Mouse (Mus musculus) ovary, postnatal 36 days (tissue): ENCODE measurements around the gene Gab3.

Experiments
- DNase-seq: peaks from one replicate; pipeline ENCODE4 v3.0.0; 2022; ENCODE audit warnings: low spot score, mixed read lengths

Gene Gab3

GRCm38 (mm10) chrX:75084774-75085508 is at the start of gene Gab3:
TSS of gene Gab3 (minus strand) at chrX:75085458.
- DNase-seq: peak; percentile 51

DNA sequence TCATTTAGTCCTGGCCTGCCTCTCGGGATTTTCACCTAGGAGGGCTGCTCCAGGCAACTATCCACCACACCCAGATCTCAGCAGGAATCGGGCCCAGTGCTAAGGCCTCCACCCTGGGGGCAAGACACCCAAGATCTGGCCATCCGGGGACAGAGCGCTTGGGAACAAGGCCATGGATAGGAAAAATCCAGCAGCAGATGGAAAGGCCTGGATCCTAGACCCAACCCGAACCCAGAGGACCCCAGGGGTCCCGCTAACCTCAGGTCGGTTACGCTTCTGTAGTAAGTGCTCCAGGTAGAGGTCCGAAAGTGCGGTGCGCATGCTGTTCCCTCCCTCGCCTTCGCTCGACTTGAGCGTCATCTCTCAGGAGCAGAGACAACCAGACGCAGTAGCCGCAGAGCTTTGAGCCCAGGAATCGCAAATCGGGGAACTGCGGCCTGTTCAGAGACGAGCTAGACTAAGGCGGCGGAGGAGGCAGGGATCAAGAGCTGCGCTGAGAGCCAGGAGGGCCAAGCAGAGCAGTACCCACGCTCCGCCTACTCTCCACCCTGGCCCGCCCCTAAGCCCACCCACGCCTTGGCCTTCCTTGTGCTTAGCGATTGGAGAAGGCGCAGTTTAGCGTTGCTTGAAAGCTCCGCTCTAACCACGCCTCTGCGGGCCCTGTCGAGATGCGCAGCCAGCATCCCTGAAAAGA is 45.4 kb upstream of the Gab3 start, which contains the start of gene Mpp1:
Gene Mpp1, minus strand, starts transcription at position 550 of the 694 bp plus-strand sequence.
- peak; percentile 78 for DNase-seq

DNA sequence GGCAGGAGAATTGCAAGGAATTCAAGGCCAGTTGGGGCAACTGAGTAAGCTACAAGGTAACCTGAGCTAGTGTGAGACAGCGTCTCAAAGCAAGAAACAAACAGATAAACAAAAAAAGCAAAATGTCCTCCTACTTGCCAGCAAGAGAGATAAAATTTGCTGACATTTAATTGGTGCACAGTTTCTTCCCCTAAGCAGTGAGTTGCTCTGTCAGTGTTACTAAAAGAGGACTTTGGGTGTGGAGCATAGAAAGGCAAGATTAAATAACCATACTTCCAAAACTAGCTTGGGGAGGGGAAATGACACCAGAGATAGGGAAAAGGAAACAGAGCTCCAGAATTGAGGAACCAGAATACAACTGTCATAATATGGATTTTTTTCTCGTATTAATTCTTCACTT is 44.2 kb upstream of the Gab3 start:
- no peak for DNase-seq

DNA sequence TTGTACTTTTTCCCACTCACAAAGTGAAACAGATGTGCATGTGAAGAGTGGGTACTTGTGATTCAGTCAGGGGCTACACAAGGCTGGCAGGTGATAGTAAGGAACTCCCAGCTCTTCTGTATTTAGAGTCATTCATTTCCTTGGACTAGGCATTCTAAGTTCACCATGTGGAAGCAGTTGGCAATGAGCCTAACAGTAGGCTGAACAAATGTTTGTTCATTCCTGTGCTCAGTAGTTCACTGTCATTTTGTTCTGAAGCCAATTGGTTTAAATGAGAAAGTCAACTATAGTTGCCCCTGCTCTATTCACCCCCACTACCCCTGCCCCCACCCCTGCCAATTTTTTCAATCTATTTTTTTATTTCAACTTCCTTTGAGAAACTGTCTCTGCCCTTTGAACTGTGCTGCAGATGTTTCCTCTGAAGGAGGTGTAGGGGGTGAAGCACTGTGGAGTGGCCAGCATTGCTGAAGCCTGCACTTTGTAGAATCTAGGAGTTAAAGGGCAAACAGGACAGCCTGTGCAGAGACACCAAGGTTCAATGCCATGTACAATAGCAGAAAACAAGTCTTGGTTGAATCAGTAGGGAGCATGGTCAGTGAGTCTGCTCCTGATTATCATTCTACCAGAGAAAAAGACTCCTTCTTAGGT is 43.2 kb upstream of the Gab3 start:
- no peak for DNase-seq

GRCm38 (mm10) chrX:75126893-75127292 is 41.6 kb upstream of the Gab3 start:
- no peak for DNase-seq

DNA sequence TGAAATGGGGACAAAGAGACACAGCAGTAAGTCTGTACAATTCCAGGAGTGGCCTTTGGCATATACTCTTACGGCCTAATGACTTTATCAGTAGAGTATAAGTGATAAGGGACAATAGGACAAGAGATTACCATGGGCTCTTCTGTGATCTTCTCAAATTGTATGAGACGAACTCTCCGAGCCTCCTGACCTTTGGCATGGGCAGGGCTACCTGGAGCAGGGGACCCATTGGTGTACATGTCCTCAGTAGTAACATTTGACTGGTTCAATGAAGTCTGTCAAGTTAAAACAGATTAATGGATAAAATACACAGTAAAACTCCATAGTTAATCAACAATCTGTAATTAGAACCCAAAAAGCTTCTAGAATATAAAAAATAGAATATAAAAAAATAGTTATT is 40.3 kb upstream of the Gab3 start:
- no peak for DNase-seq

DNA sequence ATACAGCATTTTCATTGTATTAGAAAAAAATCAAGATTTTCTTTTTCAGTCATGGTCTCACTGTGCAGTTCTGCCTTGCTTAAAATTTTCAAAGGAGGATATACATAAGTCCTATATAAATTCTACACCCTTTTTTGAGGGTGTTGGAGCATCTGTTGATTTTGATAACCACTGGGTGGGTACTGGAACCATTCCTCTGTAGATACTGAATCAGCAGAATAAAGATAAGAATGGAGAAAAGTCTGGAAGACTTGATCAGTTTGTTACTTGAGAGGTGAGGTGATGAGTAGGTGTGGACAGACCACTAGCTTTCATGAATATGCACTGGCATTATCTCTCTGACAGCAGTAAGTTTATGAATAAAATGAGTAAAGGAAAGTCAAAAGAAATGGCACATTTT is 30.3 kb upstream of the Gab3 start:
- DNase-seq: no peak

DNA sequence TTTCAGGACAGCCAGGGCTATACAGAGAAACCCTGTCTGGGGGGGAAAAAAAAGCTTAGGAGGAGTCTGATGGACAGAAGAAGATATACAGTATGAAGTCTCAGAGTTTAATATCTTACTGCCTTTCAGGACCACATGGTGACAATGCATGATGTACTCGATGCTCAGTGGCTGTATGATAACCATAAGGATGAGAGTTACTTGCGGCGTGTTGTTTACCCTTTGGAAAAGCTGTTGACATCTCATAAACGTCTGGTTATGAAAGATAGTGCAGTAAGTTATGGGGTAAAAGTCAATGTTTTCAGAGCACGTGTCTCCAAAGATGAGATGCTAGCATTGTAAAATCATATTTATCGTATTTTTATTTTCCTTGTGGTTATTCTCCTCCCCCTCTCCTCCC is 17.0 kb upstream of the Gab3 start:
- no peak for DNase-seq

DNA sequence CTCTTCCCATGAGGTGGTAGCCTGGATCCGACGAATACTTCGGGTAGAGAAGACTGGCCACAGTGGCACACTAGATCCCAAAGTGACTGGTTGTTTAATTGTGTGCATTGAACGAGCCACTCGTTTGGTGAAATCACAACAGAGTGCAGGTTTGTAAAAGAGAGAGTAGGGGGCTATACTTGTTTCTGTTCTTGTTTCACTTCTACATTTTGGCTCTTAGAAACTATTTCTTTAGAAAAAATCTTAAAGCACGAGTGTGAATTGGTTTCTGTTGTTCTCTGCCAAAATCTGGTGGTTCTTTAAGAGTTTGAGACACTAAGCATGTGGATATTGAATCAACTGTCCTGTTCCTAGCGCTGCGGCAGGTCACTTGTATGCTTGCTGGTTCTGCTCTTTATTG is 13.5 kb upstream of the Gab3 start:
- no peak for DNase-seq

GRCm38 (mm10) chrX:75096163-75096770 is 11.0 kb upstream of the Gab3 start:
- peak; percentile 5 for DNase-seq

DNA sequence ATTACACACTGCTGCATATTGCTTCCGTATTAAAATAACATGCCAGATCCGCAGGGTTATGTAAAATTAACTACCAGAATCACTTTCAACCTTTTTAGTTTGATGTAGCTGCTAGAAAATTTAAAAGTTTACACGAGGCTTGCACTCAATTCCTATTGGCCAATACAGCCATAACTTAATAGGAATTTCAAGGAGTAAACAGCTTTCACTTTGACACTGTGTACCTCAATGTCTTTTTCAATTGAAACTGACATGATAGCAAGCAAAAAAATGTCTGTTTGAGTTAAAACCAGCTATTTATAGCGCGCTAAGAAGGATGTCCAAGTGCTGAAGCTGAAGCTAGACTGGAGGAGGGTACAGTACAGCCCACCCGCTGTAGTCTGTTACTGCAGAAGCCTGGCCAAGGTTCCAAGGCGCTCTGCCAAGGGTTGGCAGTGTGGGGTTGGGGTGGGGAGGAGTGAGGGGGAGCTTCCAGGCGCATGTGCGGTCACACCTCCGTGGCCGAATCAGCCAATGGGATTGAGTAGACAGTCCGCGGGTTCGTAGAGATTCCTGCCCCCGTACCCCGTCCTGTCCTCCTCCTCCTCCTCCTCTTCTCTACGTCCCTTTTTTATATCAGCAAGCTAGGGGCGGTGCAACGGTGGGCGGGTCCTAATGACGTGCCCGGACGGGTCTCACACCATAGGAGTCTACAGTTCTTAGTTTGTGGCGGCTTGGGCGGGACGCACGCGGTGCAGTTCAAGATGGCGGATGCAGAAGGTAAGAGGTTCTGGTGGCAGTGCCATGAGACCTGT is 10.3 kb upstream of the Gab3 start, which contains the start of gene Dkc1:
Gene Dkc1, plus strand, starts transcription at position 486 of the 794 bp plus-strand sequence.
- peak; percentile 86 for DNase-seq

DNA sequence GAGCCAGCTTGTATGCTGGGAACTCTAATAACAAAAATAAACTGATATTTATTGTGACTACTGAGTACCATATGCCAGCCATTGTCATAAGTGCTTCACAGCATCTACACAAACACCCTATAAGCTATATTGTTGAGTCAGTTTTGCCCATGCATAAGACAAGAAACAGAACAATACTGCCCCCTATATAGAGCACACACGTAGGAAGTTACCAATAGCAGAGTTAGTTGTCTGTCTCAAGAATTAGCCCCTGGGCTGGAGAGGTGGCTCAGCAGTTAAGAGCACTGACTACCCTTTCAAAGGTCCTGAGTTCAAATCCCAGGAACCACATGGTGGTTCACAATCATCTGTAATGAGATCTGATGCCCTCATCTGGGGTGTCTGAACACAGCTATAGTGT is 396 bp upstream of the Gab3 start:
- DNase-seq: no peak

DNA sequence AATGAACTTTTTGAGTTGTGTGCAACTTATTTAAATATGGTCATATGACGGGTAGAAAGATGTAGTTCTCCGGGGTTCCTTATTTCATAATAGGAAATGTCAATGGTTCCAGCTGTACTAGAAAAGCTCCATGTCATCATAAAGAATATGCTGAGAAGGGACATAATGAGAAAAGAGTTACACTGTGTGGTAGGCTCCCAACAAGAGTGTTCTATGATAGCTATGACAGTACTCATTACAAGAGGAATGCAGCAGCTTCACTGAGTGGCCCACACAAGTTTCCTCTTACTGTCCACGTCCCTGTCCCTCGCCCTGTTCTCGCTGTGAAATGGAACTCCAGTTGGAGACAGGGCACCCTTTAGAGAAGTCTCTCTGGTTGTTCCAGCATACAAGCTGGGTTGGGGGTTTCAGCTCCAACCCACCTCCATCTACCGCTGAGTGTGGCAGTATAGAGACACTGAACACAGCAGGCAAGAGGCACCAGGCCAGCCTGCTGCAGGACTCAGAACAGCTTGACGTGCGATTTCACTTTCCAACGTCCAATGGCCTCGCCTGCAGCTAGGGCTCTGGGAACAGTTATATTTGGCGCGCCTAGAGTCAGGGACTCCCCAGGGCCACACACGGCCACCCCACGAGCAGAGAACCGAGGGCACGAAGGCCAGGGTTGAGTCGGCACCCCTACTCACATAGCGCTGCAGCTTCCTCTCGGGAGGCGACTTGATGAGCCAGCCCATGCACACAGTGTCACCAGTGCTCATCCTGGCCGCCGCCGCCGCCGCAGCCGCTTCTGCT is 1.1 kb downstream of the Gab3 start:
- peak; percentile 9 for DNase-seq

- no peak for DNase-seq
Measured at GRCm38 (mm10) chrX:75082351-75082750, 2.9 kb downstream of the Gab3 start.

GRCm38 (mm10) chrX:75056120-75056775 is 29.0 kb downstream of the Gab3 start:
- DNase-seq: no peak

DNA sequence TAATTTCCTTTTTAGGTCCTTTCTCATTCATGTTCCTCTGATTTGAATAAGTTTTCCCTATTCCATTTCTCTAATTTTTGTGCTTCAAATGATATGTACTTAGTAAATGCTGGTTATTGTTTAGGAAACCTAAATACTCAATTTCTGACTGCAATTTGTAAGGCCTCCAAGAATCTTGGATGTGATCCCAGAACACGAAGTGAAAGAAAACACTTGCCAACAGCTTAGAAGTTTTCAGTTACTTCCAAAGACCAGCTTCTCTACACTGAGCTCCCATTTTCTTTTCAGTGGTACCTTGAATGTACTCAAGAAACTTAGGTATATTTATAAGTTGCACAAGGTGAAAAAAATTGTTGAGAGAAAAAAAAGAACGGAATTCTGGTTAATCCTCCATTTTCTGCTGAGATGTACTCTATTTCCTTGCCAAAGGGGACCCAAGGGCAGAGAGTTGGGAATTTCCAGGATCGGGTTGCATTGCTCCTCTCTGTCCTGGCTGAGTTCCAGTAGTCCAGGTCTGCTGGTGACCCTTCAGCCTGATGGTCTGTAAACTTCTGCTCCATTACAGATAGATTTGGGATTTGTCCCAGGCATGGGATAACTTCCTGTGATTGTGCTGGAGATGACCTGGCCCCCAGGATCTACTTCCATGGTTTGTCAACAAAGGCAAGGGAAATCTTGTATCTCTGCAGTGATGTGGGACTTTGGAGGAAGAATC is 38.2 kb downstream of the Gab3 start:
- DNase-seq: no peak

GRCm38 (mm10) chrX:75045931-75046330 is 39.3 kb downstream of the Gab3 start:
- no peak for DNase-seq

- DNase-seq: no peak
Measured at GRCm38 (mm10) chrX:75044595-75044994, 40.7 kb downstream of the Gab3 start.

GRCm38 (mm10) chrX:75036626-75037025 is 48.6 kb downstream of the Gab3 start:
- no peak for DNase-seq

GRCm38 (mm10) chrX:75035162-75035561 is 50.1 kb downstream of the Gab3 start:
- DNase-seq: no peak
